Mouse (Mus musculus): ENCODE measurements at regions not wholly inside any gene's neighbourhood (a gene's known extent, or its start where the extent isn't known, plus 50 kb on each side); places are given as distances from the start of the nearest gene placed in this dataset.
A peak's percentile ranks its signal among the peaks of the same experiment; 100 is the strongest.
"Not testable (repeated sequence)": the region's sequence is repeated elsewhere in the genome, so short reads cannot be mapped to it uniquely, and the experiment has no call there.

GRCm38 (mm10) chr16:79406216-79406615 is 315.3 kb upstream of the Tmprss15 start:
- Histone ChIP-seq H3K27me3 (ENCODE audit: low read depth, poor library complexity, severe bottlenecking) (no peaks in the 10 kb centered on the region), H3K27ac (replicated peaks) (no peak overlapping the region), H3K9me3 (replicated peaks) (no peaks in the 10 kb centered on the region), H3K36me3 (no peaks in the 10 kb centered on the region), H3K4me1 (no peaks in the 10 kb centered on the region), H3K4me3 (no peak overlapping the region)
- 57% methylated on average over 2 of the region's 2 CpGs for WGBS
- DNase-seq (ENCODE audit: low spot score), result no peak

GRCm38 (mm10) chr16:79404064-79404463 is 313.2 kb upstream of the Tmprss15 start:
- H3K27me3 ChIP-seq (ENCODE audit: low read depth, poor library complexity, severe bottlenecking), result no peaks in the 10 kb centered on the region
- 82% methylated on average over 1 of the region's 1 CpGs for WGBS
- H3K4me3 ChIP-seq, result no peak overlapping the region
- DNase-seq (ENCODE audit: low spot score), result no peak
- H3K27ac ChIP-seq (replicated peaks), result no peak overlapping the region
- H3K36me3 ChIP-seq, result no peaks in the 10 kb centered on the region
- H3K4me1 ChIP-seq, result no peaks in the 10 kb centered on the region
- H3K9me3 ChIP-seq (replicated peaks), result no peaks in the 10 kb centered on the region

GRCm38 (mm10) chr16:79400100-79400499 is 309.2 kb upstream of the Tmprss15 start:
- H3K36me3 ChIP-seq, result no peaks in the 10 kb centered on the region
- 94% methylated on average over 3 of the region's 3 CpGs for WGBS
- no peak overlapping the region for H3K4me3 ChIP-seq
- H3K27me3 ChIP-seq (ENCODE audit: low read depth, poor library complexity, severe bottlenecking), result no peaks in the 10 kb centered on the region
- DNase-seq (ENCODE audit: low spot score), result no peak
- no peaks in the 10 kb centered on the region for H3K4me1 ChIP-seq
- no peaks in the 10 kb centered on the region for H3K9me3 ChIP-seq (replicated peaks)
- no peak overlapping the region for H3K27ac ChIP-seq (replicated peaks)

DNA sequence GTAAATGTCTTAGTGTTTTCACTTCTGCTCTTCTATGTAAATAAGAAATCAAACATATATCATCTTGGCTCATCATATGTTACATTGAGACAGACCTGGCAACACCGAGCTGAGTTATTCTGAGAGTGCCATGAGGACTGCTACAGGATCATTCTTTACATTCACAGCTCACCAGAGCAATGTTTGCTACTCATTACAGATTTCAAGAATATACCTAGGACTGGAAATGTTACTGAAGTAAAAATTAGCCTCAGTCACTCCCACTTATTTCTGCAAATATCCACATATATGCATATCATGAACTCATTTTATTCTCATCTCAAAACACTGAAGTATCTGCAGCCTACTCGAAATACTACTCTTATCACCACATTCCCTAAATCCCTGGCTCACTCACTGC is 307.6 kb upstream of the Tmprss15 start:
- Histone ChIP-seq H3K27ac (replicated peaks) (no peak overlapping the region), H3K36me3 (no peaks in the 10 kb centered on the region), H3K9me3 (replicated peaks) (no peaks in the 10 kb centered on the region), H3K27me3 (ENCODE audit: low read depth, poor library complexity, severe bottlenecking) (no peaks in the 10 kb centered on the region), H3K4me3 (no peak overlapping the region), H3K4me1 (peaks cover 6% of the 10 kb centered on the region)
- WGBS, result 77% methylated on average over 2 of the region's 2 CpGs
- DNase-seq (ENCODE audit: low spot score), result no peak

GRCm38 (mm10) chr16:79394425-79394824 is 303.5 kb upstream of the Tmprss15 start:
- Histone ChIP-seq H3K9me3 (replicated peaks) (no peaks in the 10 kb centered on the region), H3K36me3 (no peaks in the 10 kb centered on the region), H3K4me3 (no peak overlapping the region), H3K27me3 (ENCODE audit: low read depth, poor library complexity, severe bottlenecking) (no peaks in the 10 kb centered on the region), H3K27ac (replicated peaks) (no peak overlapping the region), H3K4me1 (peaks cover 6% of the 10 kb centered on the region)
- peak; percentile 15 for DNase-seq (ENCODE audit: low spot score)

- Histone ChIP-seq H3K9me3 (replicated peaks) (no peaks in the 10 kb centered on the region), H3K27ac (replicated peaks) (no peak overlapping the region), H3K4me1 (no peaks in the 10 kb centered on the region), H3K4me3 (no peak overlapping the region), H3K27me3 (ENCODE audit: low read depth, poor library complexity, severe bottlenecking) (no peaks in the 10 kb centered on the region), H3K36me3 (no peaks in the 10 kb centered on the region)
- 60% methylated on average over 3 of the region's 3 CpGs for WGBS
- DNase-seq (ENCODE audit: low spot score), result no peak
Measured at GRCm38 (mm10) chr16:79386421-79386820, 295.5 kb upstream of the Tmprss15 start.

DNA sequence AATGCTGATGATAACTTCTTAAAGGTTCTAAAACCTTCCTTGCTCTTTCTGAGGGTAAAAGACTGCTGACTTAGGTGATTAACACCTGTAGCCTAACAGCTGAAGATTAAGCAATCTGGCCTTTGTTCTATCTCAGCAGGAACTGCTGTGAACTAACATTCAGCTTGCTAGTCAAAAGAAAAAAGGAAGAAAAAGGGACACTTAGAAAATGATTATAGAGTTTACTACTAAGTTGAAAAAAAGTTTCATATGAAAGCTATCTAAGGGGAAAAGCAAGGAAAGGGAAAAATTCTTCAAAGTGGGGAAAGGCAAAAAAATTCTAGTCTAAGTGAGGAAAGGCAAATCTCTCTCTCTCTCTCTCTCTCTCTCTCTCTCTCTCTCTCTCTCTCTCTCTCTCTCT is 259.2 kb upstream of the Tmprss15 start:
- Histone ChIP-seq H3K4me3 (no peak overlapping the region), H3K27ac (replicated peaks) (no peak overlapping the region), H3K4me1 (no peaks in the 10 kb centered on the region), H3K36me3 (no peaks in the 10 kb centered on the region), H3K27me3 (ENCODE audit: low read depth, poor library complexity, severe bottlenecking) (no peaks in the 10 kb centered on the region), H3K9me3 (replicated peaks) (no peaks in the 10 kb centered on the region)
- DNase-seq (ENCODE audit: low spot score), result no peak

GRCm38 (mm10) chr16:79342453-79342852 is 251.6 kb upstream of the Tmprss15 start:
- Histone ChIP-seq H3K27me3 (ENCODE audit: low read depth, poor library complexity, severe bottlenecking) (no peaks in the 10 kb centered on the region), H3K27ac (replicated peaks) (no peak overlapping the region), H3K9me3 (replicated peaks) (no peaks in the 10 kb centered on the region), H3K4me3 (no peak overlapping the region), H3K4me1 (no peaks in the 10 kb centered on the region), H3K36me3 (no peaks in the 10 kb centered on the region)
- 86% methylated on average over 3 of the region's 3 CpGs for WGBS
- no peak for DNase-seq (ENCODE audit: low spot score)

- H3K4me3 ChIP-seq, result no peak overlapping the region
- DNase-seq (ENCODE audit: low spot score), result no peak
- no peaks in the 10 kb centered on the region for H3K4me1 ChIP-seq
- H3K36me3 ChIP-seq, result no peaks in the 10 kb centered on the region
- no peaks in the 10 kb centered on the region for H3K9me3 ChIP-seq (replicated peaks)
- WGBS, result 78% methylated on average over 2 of the region's 2 CpGs
- no peaks in the 10 kb centered on the region for H3K27me3 ChIP-seq (ENCODE audit: low read depth, poor library complexity, severe bottlenecking)
- no peak overlapping the region for H3K27ac ChIP-seq (replicated peaks)
Measured at GRCm38 (mm10) chr16:79336416-79336815, 245.5 kb upstream of the Tmprss15 start.

DNA sequence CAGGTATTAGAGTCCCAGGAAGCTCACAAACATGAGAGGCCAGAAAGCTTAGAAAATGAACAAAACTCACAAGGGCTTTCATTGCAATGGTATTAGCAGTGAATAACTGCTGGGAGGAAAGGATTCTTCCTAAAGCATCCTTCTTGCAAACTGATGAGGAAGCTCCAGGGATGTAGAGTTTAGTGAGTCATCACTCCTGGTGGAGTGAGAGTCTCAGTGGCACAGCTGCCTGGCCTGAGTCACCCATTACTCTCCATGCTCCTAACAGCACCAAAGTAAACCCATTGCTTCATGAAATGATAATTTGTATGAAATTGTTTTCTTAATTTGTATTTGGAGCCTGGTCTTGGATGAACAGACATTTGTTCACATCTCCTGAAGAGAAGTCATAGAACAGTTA is 245.1 kb upstream of the Tmprss15 start:
- DNase-seq (ENCODE audit: low spot score), result no peak
- H3K36me3 ChIP-seq, result no peaks in the 10 kb centered on the region
- H3K4me1 ChIP-seq, result no peaks in the 10 kb centered on the region
- H3K27ac ChIP-seq (replicated peaks), result no peak overlapping the region
- no peak overlapping the region for H3K4me3 ChIP-seq
- no peaks in the 10 kb centered on the region for H3K27me3 ChIP-seq (ENCODE audit: low read depth, poor library complexity, severe bottlenecking)
- H3K9me3 ChIP-seq (replicated peaks), result no peaks in the 10 kb centered on the region

- Histone ChIP-seq H3K4me1 (no peaks in the 10 kb centered on the region), H3K27ac (replicated peaks) (no peak overlapping the region), H3K4me3 (no peak overlapping the region), H3K36me3 (no peaks in the 10 kb centered on the region), H3K9me3 (replicated peaks) (no peaks in the 10 kb centered on the region), H3K27me3 (ENCODE audit: low read depth, poor library complexity, severe bottlenecking) (no peaks in the 10 kb centered on the region)
- no peak for DNase-seq (ENCODE audit: low spot score)
- 82% methylated on average over 3 of the region's 3 CpGs for WGBS
Measured at GRCm38 (mm10) chr16:79313301-79313700, 222.4 kb upstream of the Tmprss15 start.

DNA sequence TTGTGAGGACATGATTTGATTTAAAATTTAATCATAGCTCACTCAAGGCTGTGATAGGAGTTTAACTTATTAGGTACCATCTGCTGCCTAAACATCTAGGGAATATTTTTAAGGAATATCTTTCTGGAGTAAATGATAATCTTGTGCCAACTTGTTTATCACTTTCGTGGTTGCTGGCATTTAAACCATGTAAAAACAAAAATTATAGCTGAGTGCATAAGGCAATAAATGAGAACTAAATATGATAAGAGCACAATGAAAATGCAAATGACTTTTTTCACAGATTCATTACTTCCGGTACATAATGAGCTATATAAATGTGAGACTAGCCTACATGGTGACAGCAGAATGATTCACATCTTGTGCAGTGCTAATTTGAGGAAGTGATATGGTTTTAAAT is 221.8 kb upstream of the Tmprss15 start:
- WGBS, result 85% methylated on average over 2 of the region's 2 CpGs
- Histone ChIP-seq H3K4me1 (no peaks in the 10 kb centered on the region), H3K27ac (replicated peaks) (no peak overlapping the region), H3K9me3 (replicated peaks) (no peaks in the 10 kb centered on the region), H3K36me3 (no peaks in the 10 kb centered on the region), H3K4me3 (no peak overlapping the region), H3K27me3 (ENCODE audit: low read depth, poor library complexity, severe bottlenecking) (no peaks in the 10 kb centered on the region)
- DNase-seq (ENCODE audit: low spot score), result no peak

- no peak for DNase-seq (ENCODE audit: low spot score)
- H3K4me3 ChIP-seq, result no peak overlapping the region
- WGBS, result 95% methylated on average over 1 of the region's 1 CpGs
- no peaks in the 10 kb centered on the region for H3K4me1 ChIP-seq
- no peaks in the 10 kb centered on the region for H3K9me3 ChIP-seq (replicated peaks)
- H3K27me3 ChIP-seq (ENCODE audit: low read depth, poor library complexity, severe bottlenecking), result no peaks in the 10 kb centered on the region
- no peak overlapping the region for H3K27ac ChIP-seq (replicated peaks)
- no peaks in the 10 kb centered on the region for H3K36me3 ChIP-seq
Measured at GRCm38 (mm10) chr16:79308541-79308940, 217.6 kb upstream of the Tmprss15 start.

- H3K4me3 ChIP-seq; H3K27ac ChIP-seq (replicated peaks); H3K4me1 ChIP-seq; H3K27me3 ChIP-seq (ENCODE audit: low read depth, poor library complexity, severe bottlenecking); H3K9me3 ChIP-seq (replicated peaks); H3K36me3 ChIP-seq; DNase-seq (ENCODE audit: low spot score): not testable (repeated sequence)
Measured at GRCm38 (mm10) chr16:79296621-79297020, 205.7 kb upstream of the Tmprss15 start.
